Mouse (Mus musculus): ENCODE measurements around the gene Slc33a1. TPM values are rescaled to one million over a fixed set of nuclear protein-coding genes. Genes with fewer than 3 reads are reported as not detected.
A peak's percentile ranks its signal among the peaks of the same experiment; 100 is the strongest.

Gene Slc33a1
- 11.1 and 12.7 TPM in 2 replicates for polyA plus RNA-seq (2015; fragmentation: Nextera tagmentation; extraction: Ambion mirVana)

GRCm38 (mm10) chr3:63964100-63964921, at the start of gene Slc33a1:
Slc33a1 (minus strand) TSS chr3:63964768.
- peak within 1 kb of the TSS; percentile 79 for H3K4me2 ChIP-seq (ENCODE audit: low read depth, low read length)
- H3K36me3 ChIP-seq (ENCODE audit: control insufficient read depth, insufficient read depth), result no peaks in the 10 kb centered on the region
- peak within 1 kb of the TSS; percentile 95 for H3K27ac ChIP-seq (ENCODE audit: low read length)
- peak; percentile 95 for ATAC-seq (replicated peaks; ENCODE audit: extremely low read depth, insufficient read depth, low FRiP score)
- peak within 1 kb of the TSS; percentile 89 for H3K9ac ChIP-seq (ENCODE audit: low read length)
- no peaks in the 10 kb centered on the region for H3K9me3 ChIP-seq (replicated peaks; ENCODE audit: control insufficient read depth, low read length)
- H3K4me3 ChIP-seq (ENCODE audit: low read length), result peak within 1 kb of the TSS; percentile 92
- WGBS, result under 1% methylated on average over 69 of the region's 69 CpGs
- peaks cover 3% of the 10 kb centered on the region; the same call in 1 of the 2 replicates for H3K27me3 ChIP-seq (ENCODE audit: control insufficient read depth, insufficient read depth, low read length)
- H3K4me1 ChIP-seq (ENCODE audit: control insufficient read depth, insufficient read depth, low read length), result peaks cover 15% of the 10 kb centered on the region

DNA sequence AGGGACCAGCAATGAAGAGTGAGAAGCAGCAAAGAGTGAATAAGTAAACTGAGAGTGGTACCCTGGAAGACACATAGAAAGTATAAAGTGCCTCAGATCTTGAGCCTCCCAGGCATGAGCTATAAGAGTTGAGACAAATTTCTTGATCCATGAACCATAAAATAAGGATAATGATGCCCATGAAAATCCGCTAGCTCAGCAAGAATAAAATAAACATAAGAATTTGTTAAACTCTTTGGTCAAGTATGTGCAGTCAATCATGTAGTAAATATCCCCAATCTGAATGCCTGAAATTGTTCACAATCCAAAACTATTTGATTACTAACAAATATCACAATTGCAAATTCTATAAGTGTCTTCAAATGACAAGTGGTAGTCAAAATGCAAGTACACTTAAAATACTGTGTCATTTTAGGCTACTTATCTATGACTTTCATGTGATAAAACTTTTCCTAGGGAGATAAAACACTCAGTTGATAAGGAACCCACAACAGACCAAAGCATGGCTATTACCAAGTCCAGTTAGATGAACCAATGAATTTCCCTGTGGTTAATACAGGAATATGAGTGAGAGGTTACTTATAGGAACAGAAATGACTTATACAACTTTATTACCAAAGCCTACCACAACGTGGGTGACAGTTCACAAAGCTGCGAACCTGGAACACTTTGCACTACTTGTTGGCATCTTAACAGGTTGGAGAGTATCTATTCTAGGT, 24.3 kb upstream of the Slc33a1 start:
- Histone ChIP-seq H3K27me3 (ENCODE audit: control insufficient read depth, insufficient read depth, low read length) (no peaks in the 10 kb centered on the region), H3K4me2 (ENCODE audit: low read depth, low read length) (no peak overlapping the region), H3K27ac (ENCODE audit: low read length) (no peak overlapping the region), H3K9ac (ENCODE audit: low read length) (no peak overlapping the region), H3K4me3 (ENCODE audit: low read length) (no peak overlapping the region), H3K36me3 (ENCODE audit: control insufficient read depth, insufficient read depth) (peaks cover 45% of the 10 kb centered on the region), H3K4me1 (ENCODE audit: control insufficient read depth, insufficient read depth, low read length) (no peaks in the 10 kb centered on the region), H3K9me3 (replicated peaks; ENCODE audit: control insufficient read depth, low read length) (no peaks in the 10 kb centered on the region)
- WGBS, result 84% methylated on average over 3 of the region's 3 CpGs
- no peak for ATAC-seq (replicated peaks; ENCODE audit: extremely low read depth, insufficient read depth, low FRiP score)

DNA sequence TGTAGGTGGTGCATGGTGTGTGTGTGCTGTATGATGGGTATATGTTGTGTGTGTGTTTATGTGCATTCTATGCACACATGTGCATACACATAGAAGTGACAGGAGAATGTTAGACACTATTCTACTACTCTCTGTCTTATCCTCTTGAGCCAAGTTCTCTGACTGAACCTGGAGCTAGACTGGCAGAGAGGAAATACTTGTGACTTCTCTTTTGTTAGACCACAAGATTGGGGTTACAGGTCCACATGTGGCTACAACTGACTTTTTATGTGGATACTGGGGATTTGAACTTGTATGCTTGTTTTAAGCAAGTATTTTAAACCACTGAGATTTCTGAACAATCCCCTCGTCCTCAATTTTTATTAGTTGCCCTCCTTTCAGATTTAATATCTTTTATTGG, 22.1 kb upstream of the Slc33a1 start:
- no peaks in the 10 kb centered on the region for H3K4me1 ChIP-seq (ENCODE audit: control insufficient read depth, insufficient read depth, low read length)
- no peak overlapping the region for H3K9ac ChIP-seq (ENCODE audit: low read length)
- H3K27ac ChIP-seq (ENCODE audit: low read length), result no peak overlapping the region
- no peaks in the 10 kb centered on the region for H3K9me3 ChIP-seq (replicated peaks; ENCODE audit: control insufficient read depth, low read length)
- 83% methylated on average over 1 of the region's 1 CpGs for WGBS
- H3K27me3 ChIP-seq (ENCODE audit: control insufficient read depth, insufficient read depth, low read length), result no peaks in the 10 kb centered on the region
- H3K4me3 ChIP-seq (ENCODE audit: low read length), result no peak overlapping the region
- H3K36me3 ChIP-seq (ENCODE audit: control insufficient read depth, insufficient read depth), result peaks cover 41% of the 10 kb centered on the region
- ATAC-seq (replicated peaks; ENCODE audit: extremely low read depth, insufficient read depth, low FRiP score), result no peak
- no peak overlapping the region for H3K4me2 ChIP-seq (ENCODE audit: low read depth, low read length)

GRCm38 (mm10) chr3:63977895-63978294, 13.3 kb upstream of the Slc33a1 start:
- WGBS, result 72% methylated on average over 4 of the region's 4 CpGs
- no peaks in the 10 kb centered on the region for H3K27me3 ChIP-seq (ENCODE audit: control insufficient read depth, insufficient read depth, low read length)
- no peak overlapping the region for H3K9ac ChIP-seq (ENCODE audit: low read length)
- no peak for ATAC-seq (replicated peaks; ENCODE audit: extremely low read depth, insufficient read depth, low FRiP score)
- no peak overlapping the region for H3K4me3 ChIP-seq (ENCODE audit: low read length)
- peaks cover 21% of the 10 kb centered on the region for H3K36me3 ChIP-seq (ENCODE audit: control insufficient read depth, insufficient read depth)
- peaks cover 17% of the 10 kb centered on the region for H3K4me1 ChIP-seq (ENCODE audit: control insufficient read depth, insufficient read depth, low read length)
- H3K4me2 ChIP-seq (ENCODE audit: low read depth, low read length), result peak overlapping the region; percentile 14
- H3K27ac ChIP-seq (ENCODE audit: low read length), result no peak overlapping the region
- H3K9me3 ChIP-seq (replicated peaks; ENCODE audit: control insufficient read depth, low read length), result no peaks in the 10 kb centered on the region

GRCm38 (mm10) chr3:63975955-63976908, 11.7 kb upstream of the Slc33a1 start, which contains the start of gene Gmps:
Gmps (plus strand) TSS chr3:63976106.
- H3K4me1 ChIP-seq (ENCODE audit: control insufficient read depth, insufficient read depth, low read length), result peaks cover 17% of the 10 kb centered on the region
- peaks cover 10% of the 10 kb centered on the region for H3K36me3 ChIP-seq (ENCODE audit: control insufficient read depth, insufficient read depth)
- under 1% methylated on average over 67 of the region's 67 CpGs for WGBS
- ATAC-seq (replicated peaks; ENCODE audit: extremely low read depth, insufficient read depth, low FRiP score), result peak; percentile 100
- peak within 1 kb of the TSS; percentile 85 for H3K4me3 ChIP-seq (ENCODE audit: low read length)
- peak within 1 kb of the TSS; percentile 94 for H3K9ac ChIP-seq (ENCODE audit: low read length)
- H3K9me3 ChIP-seq (replicated peaks; ENCODE audit: control insufficient read depth, low read length), result no peaks in the 10 kb centered on the region
- no peaks in the 10 kb centered on the region for H3K27me3 ChIP-seq (ENCODE audit: control insufficient read depth, insufficient read depth, low read length)
- H3K27ac ChIP-seq (ENCODE audit: low read length), result peak within 1 kb of the TSS; percentile 95
- peak within 1 kb of the TSS; percentile 77 for H3K4me2 ChIP-seq (ENCODE audit: low read depth, low read length)

- H3K9ac ChIP-seq (ENCODE audit: low read length), result no peak overlapping the region
- no peaks in the 10 kb centered on the region for H3K36me3 ChIP-seq (ENCODE audit: control insufficient read depth, insufficient read depth)
- no peak overlapping the region for H3K4me2 ChIP-seq (ENCODE audit: low read depth, low read length)
- peaks cover 6% of the 10 kb centered on the region for H3K27me3 ChIP-seq (ENCODE audit: control insufficient read depth, insufficient read depth, low read length)
- no peak overlapping the region for H3K4me3 ChIP-seq (ENCODE audit: low read length)
- peaks cover 15% of the 10 kb centered on the region for H3K4me1 ChIP-seq (ENCODE audit: control insufficient read depth, insufficient read depth, low read length)
- no peaks in the 10 kb centered on the region for H3K9me3 ChIP-seq (replicated peaks; ENCODE audit: control insufficient read depth, low read length)
- 68% methylated on average over 2 of the region's 2 CpGs for WGBS
- ATAC-seq (replicated peaks; ENCODE audit: extremely low read depth, insufficient read depth, low FRiP score), result no peak
- no peak overlapping the region for H3K27ac ChIP-seq (ENCODE audit: low read length)
These were observed 1.4 kb upstream of the Slc33a1 start for GRCm38 (mm10) chr3:63965929-63966328.

DNA sequence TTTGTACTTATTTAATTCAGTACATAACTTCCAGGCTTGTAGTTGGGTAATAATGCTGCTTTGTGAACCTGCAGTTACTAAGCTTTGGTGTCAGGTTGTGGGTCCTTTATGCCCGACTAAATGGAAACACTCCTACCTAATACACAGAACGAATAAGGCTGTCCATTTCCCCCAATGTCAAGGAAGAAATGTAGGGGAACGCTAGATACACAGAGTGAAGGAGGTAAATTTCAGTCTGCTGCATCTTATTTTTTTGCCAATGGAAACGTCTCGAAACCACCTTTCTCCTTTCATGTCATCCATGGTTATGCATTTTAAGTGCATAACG, 318 bp upstream of the Slc33a1 start:
- Histone ChIP-seq H3K4me1 (ENCODE audit: control insufficient read depth, insufficient read depth, low read length) (peaks cover 15% of the 10 kb centered on the region), H3K27me3 (ENCODE audit: control insufficient read depth, insufficient read depth, low read length) (peaks cover 3% of the 10 kb centered on the region; the same call in 1 of the 2 replicates), H3K4me2 (ENCODE audit: low read depth, low read length) (peak overlapping the region; percentile 79), H3K27ac (ENCODE audit: low read length) (peak overlapping the region; percentile 95), H3K36me3 (ENCODE audit: control insufficient read depth, insufficient read depth) (no peaks in the 10 kb centered on the region), H3K4me3 (ENCODE audit: low read length) (peak overlapping the region; percentile 92), H3K9ac (ENCODE audit: low read length) (no peak overlapping the region), H3K9me3 (replicated peaks; ENCODE audit: control insufficient read depth, low read length) (no peaks in the 10 kb centered on the region)
- WGBS, result 82% methylated on average over 6 of the region's 6 CpGs
- no peak for ATAC-seq (replicated peaks; ENCODE audit: extremely low read depth, insufficient read depth, low FRiP score)

- H3K4me2 ChIP-seq (ENCODE audit: low read depth, low read length), result peak overlapping the region; percentile 79
- peaks cover 3% of the 10 kb centered on the region; the same call in 1 of the 2 replicates for H3K27me3 ChIP-seq (ENCODE audit: control insufficient read depth, insufficient read depth, low read length)
- H3K9me3 ChIP-seq (replicated peaks; ENCODE audit: control insufficient read depth, low read length), result no peaks in the 10 kb centered on the region
- H3K9ac ChIP-seq (ENCODE audit: low read length), result peak overlapping the region; percentile 89
- H3K4me3 ChIP-seq (ENCODE audit: low read length), result peak overlapping the region; percentile 92
- H3K36me3 ChIP-seq (ENCODE audit: control insufficient read depth, insufficient read depth), result no peaks in the 10 kb centered on the region
- peaks cover 15% of the 10 kb centered on the region for H3K4me1 ChIP-seq (ENCODE audit: control insufficient read depth, insufficient read depth, low read length)
- no peak for ATAC-seq (replicated peaks; ENCODE audit: extremely low read depth, insufficient read depth, low FRiP score)
- peak overlapping the region; percentile 95 for H3K27ac ChIP-seq (ENCODE audit: low read length)
- WGBS, result 5% methylated on average over 25 of the region's 25 CpGs
These were observed 1.0 kb downstream of the Slc33a1 start for GRCm38 (mm10) chr3:63963421-63964099.
